Mouse (Mus musculus): ENCODE measurements around the gene Sgpl1.
A peak's percentile ranks its signal among the peaks of the same experiment; 100 is the strongest.

Sgpl1 gene

DNA sequence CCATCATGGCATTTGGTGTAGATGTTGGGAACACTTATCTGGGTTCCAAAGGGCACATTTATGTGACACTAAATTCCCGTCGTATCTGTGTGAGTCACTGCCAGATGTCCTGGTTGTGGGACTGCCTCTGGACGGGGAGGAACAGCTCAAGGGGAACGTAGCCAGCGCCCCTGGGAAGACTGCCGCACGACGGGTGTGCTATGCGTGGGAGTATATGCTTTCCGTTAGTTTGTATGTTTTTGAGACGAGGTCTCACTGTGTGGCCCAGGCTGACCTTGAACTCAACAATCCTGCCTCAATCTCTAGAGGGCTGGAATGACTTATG, 66.6 kb downstream of the Sgpl1 start:
- no peak for DNase-seq

DNA sequence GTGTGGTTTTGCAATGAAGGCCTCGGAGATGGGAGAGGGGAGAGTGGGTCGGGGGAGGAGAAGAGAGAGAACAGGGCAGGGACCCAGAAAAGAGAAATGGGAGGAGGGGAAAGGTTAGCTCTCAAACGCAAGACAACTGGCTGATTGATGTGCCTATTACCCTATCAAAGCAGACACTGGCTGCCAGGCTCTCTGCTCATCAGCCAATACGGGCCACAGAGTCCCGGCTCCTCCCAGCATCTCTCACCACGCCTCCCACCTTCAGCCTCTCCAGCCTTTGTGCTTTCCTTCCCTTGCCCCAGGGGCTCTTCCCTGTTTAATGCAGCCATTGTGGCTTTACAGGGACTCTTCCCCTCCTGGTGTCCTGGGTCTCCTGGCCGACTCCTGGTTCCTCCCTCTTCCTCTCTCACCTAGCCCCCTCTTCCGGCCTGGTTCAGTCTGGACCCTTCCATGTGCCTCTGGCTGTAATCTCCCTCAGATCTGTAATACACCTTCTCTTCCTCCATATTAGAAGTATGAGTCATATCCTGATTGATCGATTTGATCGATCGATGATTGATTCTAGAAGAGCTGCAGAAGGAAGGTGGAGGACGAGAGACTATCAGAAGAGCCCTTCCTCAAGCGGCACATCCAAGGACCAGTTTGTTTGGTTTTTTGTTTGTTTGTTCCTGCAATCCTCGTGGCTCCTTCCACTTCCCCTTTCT, 67.1 kb downstream of the Sgpl1 start:
- DNase-seq, result peak; percentile 62 to 65

DNA sequence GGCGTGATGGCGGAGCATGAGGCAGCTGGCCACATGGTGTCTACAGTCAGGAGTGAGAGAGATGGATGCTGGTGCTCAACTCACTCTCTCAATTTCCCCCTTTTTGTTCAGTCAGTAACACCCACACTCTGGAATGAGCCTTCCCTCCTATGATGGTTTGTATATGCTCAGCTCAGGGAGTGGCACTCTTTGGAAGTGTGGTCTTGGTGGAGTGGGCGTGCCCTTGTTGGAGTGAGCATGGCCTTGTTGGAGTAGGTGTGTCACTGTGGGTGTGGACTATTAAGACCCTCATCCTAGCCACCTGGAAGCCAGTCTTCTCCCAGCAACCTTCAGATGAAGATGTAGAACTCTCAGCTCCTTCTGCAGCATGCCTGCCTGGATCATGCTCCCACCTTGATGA, 71.9 kb downstream of the Sgpl1 start:
- DNase-seq, result no peak

DNA sequence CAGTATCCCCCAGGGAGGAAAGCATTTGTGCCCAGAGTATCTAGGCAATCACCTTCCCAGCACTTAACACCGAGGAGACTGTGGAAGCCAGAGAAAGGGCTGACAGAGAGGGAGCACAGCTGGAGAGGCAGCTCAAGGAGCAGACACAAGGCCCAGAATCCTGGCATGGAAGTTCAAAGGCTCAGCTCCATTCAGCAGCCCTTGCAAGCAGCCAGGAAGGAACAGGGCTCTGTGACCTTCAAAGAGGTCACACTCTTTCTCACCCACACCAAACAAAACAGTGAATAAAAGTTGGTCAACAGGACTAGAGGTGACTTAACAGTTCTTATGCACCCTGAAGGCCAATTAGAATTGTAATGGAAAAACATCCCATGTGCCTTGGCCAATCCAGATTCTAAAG, 72.9 kb downstream of the Sgpl1 start:
- DNase-seq, result no peak

DNA sequence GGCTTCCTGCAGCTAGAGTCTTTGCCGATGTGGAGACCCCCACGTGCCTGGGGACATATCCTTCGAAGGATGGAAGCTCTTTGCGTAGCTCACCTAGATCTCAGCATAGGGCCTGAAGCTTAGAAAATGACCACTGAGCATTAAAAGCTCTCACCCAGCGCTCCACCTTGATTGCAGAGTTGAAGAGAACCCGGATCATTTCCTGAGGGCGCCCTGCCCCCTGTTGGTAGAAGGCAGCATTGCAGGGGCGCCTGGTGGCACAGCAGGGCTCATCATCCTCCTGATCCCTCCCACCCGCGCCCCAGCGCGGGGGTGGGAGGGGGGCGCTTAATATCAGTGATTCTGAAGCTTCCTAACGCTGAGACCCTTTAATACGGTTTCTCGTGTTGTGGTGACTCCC, 75.2 kb downstream of the Sgpl1 start:
- peak in 1 of 2 experiments; percentile 13 for DNase-seq

DNA sequence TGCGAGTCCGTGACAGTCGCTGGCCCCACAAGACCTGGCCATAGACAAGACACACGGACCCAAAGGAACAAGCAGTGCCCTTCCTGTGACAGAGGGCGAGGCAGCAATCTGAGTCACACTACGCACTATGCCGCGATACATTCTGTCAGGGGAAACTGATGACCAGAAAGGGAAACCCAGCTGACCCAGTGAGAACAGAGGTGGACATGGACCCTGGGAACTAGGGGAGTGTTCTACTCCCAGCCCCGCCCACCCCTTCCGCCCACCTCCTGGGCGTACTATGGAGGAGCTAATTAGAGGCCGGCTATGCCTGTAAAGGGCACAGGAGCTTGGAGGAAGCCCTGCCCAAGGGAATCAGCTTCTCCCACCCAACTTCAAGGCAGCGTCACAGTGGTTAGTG, 78.3 kb downstream of the Sgpl1 start:
- DNase-seq, result no peak

DNA sequence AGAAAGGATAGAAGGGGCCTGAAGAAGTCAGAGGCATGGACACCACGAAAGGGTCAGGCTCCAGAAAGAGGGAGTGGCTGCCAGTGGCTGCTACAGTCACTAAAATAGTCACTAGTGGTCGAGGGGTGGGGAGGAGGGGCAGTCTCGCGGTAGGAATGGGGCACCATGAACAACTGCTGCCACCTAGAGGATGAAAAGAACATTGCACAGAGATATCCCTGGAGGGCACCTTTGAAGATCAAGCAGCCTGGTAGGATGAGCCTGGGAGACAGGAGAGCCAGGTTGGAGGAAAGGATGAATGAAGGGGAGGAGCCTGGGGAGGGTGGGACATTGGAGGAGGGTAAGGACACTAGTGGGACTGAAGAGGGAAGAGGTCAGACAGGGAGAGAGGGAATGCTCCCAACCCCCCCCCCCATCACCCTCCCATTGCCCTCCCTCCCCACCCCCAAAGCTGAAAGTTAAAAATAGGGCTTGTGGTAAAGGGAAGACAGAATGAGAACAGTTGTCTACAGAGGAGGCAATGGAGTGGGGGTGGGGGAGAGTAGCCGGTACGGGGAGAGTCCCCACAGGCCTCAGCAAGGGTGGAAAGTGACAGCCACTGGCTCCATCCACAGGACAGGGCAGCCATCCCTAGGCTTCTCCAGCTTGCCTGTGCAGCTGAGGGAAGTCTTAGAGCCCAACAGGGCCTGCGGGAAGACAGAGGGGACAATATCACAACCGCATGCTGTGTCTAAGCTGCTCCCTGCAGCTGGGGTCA, 78.9 kb downstream of the Sgpl1 start:
- DNase-seq, result peak; percentile 9 to 31

DNA sequence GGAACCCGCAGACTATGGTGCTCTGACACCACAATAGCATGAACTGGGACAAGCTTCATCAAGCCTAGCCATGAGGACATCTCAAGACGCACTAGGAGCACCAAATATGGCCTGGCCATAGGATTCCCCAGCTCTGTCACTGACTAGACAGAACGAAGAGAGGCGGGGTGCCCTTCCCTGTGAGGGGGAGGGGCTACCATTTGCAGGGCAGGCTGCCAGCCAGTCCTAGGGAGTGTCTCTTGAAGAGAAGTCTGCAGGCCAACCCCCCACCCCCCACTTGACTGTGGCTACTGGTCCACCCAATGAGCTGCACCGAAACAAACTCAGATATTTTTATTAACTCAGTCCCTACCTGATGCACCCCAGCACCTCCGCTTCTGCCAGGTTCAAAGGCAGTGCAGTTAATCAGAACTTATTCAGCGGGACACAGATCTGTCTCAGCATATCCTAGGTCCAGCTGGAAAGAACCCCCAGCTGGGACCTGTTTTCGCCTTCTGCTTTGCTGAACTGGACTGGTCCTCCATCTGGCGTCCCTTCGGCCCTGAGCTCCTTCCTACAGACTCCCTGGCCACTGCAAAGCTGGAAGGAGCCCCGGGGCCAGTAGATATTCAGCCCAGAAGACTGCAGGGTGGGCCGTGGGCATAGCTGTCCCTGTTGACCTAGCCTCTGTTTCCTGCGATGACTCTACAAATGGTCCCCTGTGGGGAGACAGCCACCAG, 82.1 kb downstream of the Sgpl1 start:
- no peak for DNase-seq

DNA sequence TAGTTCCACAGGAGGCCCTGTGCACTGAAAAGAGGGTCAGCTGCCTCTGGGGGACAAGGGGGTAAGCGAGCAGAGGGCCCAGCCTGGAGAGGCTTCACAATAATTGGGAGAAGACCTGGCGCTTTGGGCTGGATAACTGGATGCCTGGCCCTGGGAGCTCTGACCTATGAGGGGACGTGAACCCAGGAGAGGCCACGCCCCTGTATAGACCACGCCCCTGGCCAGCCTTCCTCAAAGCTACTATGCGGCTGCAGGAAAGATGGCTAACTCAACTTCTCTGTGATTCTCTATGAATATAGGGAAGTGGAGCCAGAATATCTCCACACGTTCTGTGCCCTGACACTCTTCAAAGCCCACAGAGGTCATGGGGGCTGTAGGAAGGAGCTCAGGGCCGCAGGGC, 82.9 kb downstream of the Sgpl1 start:
- DNase-seq, result no peak

DNA sequence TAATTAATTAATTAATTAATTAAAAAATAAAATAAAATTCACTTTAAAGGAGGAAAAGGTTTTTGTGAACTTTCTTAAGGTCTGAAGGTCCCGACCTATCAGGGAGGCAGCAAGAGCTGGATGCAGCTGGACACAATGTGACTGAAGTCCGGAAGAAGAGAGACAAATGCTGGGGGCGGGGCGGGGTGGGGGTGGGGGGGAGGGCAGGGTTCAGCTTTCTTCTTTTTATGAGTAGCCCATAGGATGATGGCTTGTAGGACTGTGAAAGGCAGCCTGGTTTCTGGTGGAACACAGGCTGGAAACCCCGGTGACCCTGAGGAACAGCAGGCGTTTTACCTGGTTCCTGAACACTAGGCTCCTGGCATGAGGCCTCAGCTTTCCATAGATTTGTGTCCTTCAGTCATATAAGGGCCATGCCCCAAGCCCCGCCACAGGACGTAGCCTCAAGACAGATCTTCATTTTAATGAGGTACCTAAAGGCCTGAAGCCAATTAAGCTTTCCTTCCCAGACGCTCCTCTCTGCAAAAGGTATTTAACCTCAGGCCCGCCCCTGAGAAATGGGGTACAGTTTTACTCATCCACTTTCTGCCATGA, 84.1 kb downstream of the Sgpl1 start:
- DNase-seq, result no peak

DNA sequence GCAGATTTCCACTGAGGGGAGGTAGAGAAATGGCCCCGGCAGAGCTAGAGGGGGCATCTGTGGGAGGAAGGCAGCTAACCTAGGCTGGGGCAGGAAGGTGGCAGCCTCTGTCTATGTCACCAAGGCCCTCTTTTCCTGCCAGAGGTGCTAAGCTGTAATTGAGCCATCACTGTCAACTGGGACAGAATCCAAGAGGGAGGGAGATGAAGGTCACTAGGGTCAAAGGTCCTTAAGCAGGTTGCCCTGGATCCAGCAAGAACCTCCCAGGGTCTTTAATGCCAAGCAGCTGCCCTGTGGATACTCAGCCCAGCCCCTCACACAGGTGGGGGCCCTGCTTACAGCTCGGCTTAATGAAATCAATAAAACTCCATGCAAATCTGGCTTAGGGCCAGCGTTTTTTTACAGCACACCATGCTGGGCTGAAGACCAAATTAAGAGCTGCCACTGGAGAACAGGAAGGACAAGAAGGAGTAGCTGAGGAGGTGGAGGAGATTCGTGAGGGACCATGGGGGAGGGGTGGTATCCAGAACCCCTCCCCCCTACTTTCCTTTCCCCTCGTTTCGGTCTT, 87.9 kb downstream of the Sgpl1 start:
- DNase-seq, result no peak

DNA sequence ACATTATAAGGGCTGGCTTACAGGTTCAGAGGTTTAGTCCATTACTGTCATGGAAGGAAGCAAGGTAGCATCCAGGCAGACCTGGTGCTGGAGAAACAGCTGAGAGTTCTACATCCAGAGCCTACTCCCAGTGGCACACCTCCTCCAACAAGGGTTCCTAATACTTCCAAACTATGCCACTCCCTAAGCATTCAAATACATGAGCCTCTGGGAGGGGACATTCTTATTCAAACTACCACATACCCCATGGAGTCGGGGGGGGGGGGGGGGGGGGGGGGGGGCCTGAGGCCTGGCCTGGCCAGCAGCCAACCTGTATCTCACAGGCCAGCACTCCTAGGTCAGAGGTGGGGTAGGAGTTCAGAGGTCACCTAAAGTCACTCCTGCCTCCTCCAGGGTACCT, 88.4 kb downstream of the Sgpl1 start:
- DNase-seq, result no peak

DNA sequence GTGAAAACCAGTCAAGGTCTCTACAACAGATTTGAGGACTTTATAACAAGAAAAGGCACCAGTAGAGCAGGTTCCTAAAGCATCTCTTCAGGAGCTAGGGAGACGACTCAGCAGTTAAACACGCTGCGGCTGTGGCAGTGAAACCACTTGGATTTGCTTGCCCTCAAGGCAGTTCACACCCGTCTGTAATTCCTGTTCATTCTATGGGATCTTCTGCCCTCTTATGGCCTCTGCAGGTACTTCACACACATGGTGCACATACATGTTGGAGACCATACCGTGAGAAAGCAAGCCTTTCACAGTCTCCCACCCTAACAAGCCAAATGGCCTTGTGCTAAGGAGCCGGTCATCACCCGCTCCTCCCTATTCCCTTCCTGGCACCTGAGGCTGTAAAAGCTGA, 90.8 kb downstream of the Sgpl1 start:
- DNase-seq, result no peak

DNA sequence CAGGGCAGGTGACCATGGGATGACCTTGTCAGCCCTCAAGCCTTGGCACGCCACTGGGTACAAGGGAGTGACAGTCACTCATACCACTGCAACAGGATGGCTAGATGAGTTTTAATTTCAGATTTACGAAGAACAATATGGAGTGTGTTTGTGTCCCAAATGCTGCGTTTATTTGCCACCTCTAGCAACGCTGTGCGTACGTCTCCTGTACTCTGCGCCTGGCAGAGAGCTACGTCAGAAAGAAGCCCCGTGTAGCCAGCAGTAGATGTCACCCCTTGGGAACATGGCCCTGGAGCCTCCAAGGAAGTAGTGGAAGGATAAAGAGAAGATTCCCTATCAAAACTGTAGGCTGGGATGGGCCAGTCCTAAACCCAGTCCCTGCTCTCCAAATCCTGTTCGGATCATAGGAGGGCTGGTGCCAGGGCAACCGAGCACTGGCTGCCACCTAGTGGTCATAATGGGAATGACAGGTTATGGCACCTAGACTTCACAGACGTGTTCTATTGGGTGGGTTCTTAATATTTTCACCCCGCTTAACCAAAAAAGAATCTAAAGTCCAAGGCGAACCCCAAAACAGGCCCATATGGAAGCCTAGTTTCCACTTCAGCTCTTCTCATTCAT, 95.4 kb downstream of the Sgpl1 start:
- DNase-seq, result peak; percentile 39 to 50

Data from lung, adult 18-20 months (tissue).